Mouse (Mus musculus) neural tube, embryonic 13.5 days (tissue): ENCODE results near the gene Fam192a. TPM values are rescaled to one million over a fixed set of nuclear protein-coding genes. Genes with fewer than 3 reads are reported as not detected.

ENCODE experiments used
- ATAC-seq: fragments of 200-750 bp; cut with Nextera tagmentation; 2 replicates; pipeline ENCODE4 v1.8.0; 2017; ENCODE audit warnings: low read depth, mild to moderate bottlenecking, moderate TSS enrichment, moderate library complexity
- H3K27ac ChIP-seq: fragments of 300-500 bp; sonication (generic); replicated peaks from 2 replicates; pipeline ENCODE4 v1.5.1; 2015; ENCODE audit warnings: moderate library complexity, mild to moderate bottlenecking, inconsistent platforms
- H3K27me3 ChIP-seq: fragments of 300-500 bp; sonication (generic); 2 replicates; pipeline ENCODE4 v1.6.1; 2015; ENCODE audit warnings: mild to moderate bottlenecking, inconsistent platforms
- H3K36me3 ChIP-seq: fragments of 300-500 bp; sonication (generic); 2 replicates; pipeline ENCODE4 v1.6.1; 2015; ENCODE audit warnings: mild to moderate bottlenecking, inconsistent platforms
- H3K4me1 ChIP-seq: fragments of 300-500 bp; sonication (generic); replicated peaks from 2 replicates; pipeline ENCODE4 v1.6.1; 2015; ENCODE audit warnings: inconsistent platforms
- H3K4me2 ChIP-seq: fragments of 300-500 bp; sonication (generic); 2 replicates; pipeline ENCODE4 v1.6.1; 2015; ENCODE audit warnings: inconsistent platforms, mild to moderate bottlenecking, moderate library complexity
- H3K4me3 ChIP-seq: fragments of 300-500 bp; sonication (generic); 2 replicates; pipeline ENCODE4 v1.5.1; 2015; ENCODE audit warnings: mild to moderate bottlenecking, inconsistent platforms
- H3K9ac ChIP-seq: fragments of 300-500 bp; sonication (generic); 2 replicates; pipeline ENCODE4 v1.6.1; 2015; ENCODE audit warnings: moderate library complexity, mild to moderate bottlenecking, inconsistent platforms
- H3K9me3 ChIP-seq: fragments of 300-500 bp; sonication (generic); 2 replicates; pipeline ENCODE4 v1.6.1; 2016; ENCODE audit warnings: inconsistent platforms
- WGBS: fragments of 180-500 bp; shearing (Covaris S2); methylation state at CpG from one replicate; pipeline ENCODE4 v1.1.7; 2015; 5-methylcytosine and 5-hydroxymethylcytosine counted together
- polyA plus RNA-seq: library from polyadenylated mRNA; unstranded; fragments of >200 nt; fragmentation: Nextera tagmentation; extraction: Ambion mirVana; gene quantifications from 2 replicates; pipeline ENCODE4 v1.2.1, GENCODE M21; 2015

Gene Fam192a
- polyA plus RNA-seq, 1 experiment from 2014 or later = 80.5 TPM

DNA sequence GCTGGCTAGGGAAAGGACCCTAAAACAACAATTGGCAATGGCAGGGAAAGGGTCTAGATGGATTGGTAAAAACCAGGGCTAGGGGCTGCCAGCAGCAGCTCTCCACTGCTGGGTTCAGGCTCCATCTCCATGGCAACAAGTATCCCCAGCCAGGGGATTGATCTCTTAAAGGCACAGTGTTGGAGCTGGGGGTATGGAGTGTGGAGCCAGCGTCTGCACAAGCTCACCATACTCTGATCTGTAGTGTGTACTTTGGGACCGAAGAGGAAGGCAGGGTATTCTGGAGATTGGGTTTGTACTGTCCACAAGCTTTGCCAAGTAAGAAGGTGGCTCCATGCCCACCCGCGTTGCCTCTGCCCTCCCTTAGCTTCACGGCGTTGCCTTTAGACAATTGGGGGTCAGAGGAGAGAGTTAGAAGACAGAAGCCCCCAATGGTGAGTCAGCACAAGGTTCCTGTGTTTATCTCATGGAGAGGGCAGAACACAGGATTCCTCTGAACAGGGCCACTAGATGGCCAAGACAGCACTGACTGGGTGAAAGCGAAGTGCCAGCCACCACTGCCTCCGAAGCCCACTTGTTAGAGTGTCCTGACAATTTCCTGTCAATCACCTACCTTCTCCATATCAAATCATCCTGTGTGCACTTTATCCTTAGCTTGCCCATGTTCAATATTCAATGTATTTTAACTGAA, 34.5 kb downstream of the Fam192a start:
- peak overlapping the region; percentile 87 for H3K27ac ChIP-seq
- H3K36me3 ChIP-seq = peaks cover 7% of the 10 kb centered on the region; the same call in 1 of the 2 replicates
- 0 out of 2 replicates have a peak, but pooled peaks cover 3% of the 10 kb centered on the region for H3K27me3 ChIP-seq
- H3K9ac ChIP-seq = peak overlapping the region; percentile 50; the same call in 1 of the 2 replicates
- WGBS = 52% methylated on average over 8 of the region's 8 CpGs
- no peaks in the 10 kb centered on the region for H3K9me3 ChIP-seq
- H3K4me2 ChIP-seq = peak overlapping the region; percentile 33
- H3K4me3 ChIP-seq = no peak overlapping the region
- peaks cover 38% of the 10 kb centered on the region for H3K4me1 ChIP-seq
- ATAC-seq = peak; percentile 95

DNA sequence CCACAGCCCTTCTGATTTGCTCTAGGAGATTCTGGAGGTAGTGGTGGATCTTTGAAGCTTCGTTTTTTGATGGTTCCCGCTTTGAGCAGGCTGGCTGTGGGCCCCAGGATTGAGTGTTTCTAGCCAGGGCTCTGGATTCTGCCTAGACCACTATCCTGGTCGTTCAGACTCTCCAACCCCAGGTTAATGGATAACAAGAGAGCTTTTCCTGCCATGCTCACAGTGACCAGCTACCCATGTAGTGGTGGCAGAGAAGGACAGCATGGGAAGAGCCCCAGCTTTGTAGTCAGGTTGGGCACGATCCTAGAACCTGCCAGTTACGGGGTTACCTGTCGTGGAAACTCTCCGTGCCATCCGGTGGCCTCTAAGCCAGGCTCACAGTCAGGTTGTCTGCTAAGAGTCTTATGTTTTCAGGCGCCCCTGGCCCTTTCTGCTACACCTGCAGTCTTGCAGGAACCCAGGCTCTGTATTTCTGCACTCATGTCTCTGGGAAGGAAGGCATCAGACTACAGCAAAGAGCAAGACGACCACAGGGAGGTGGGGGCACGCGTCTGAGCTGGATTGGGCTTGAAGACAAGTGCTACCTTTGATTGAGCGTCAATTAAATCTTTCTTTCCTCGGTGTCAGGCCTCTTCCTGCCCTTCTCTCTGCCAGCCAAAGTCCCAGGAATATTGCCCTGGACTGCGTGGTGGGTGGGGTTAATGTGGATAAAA, 35.2 kb downstream of the Fam192a start:
- no peaks in the 10 kb centered on the region for H3K9me3 ChIP-seq
- no peak overlapping the region for H3K4me3 ChIP-seq
- WGBS = 37% methylated on average over 15 of the region's 15 CpGs
- H3K4me2 ChIP-seq = peak overlapping the region; percentile 33
- peak overlapping the region; percentile 50; the same call in 1 of the 2 replicates for H3K9ac ChIP-seq
- 0 out of 2 replicates have a peak, but pooled peaks cover 3% of the 10 kb centered on the region for H3K27me3 ChIP-seq
- H3K27ac ChIP-seq = peak overlapping the region; percentile 87
- peak; percentile 25 for ATAC-seq
- H3K4me1 ChIP-seq = peaks cover 43% of the 10 kb centered on the region
- H3K36me3 ChIP-seq = 0 out of 2 replicates have a peak, but pooled peaks cover under 1% of the 10 kb centered on the region

DNA sequence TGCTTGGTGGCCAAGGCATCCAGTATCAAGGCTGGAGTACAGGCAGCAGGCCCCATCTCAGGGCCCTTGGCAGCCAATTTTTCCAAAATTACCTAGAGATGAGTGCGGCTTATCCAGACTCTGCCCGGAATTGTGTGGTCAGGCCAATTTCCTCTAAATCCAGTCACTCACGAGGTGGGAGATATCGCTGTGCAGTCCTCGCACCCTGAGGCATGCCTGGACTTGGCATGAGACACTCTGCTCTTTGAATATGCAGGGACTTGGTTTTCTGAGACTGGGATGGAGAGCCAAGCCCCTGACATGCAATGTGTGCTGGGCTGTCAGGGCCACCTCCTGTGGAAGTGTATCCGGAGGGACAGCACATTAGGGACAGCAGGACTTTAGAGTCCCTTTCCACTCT, 35.8 kb downstream of the Fam192a start:
- WGBS = 70% methylated on average over 6 of the region's 6 CpGs
- H3K4me3 ChIP-seq = no peak overlapping the region
- no peaks in the 10 kb centered on the region for H3K36me3 ChIP-seq
- H3K9ac ChIP-seq = peak overlapping the region; percentile 50; the same call in 1 of the 2 replicates
- peaks cover 49% of the 10 kb centered on the region for H3K4me1 ChIP-seq
- no peaks in the 10 kb centered on the region for H3K9me3 ChIP-seq
- no peak overlapping the region for H3K4me2 ChIP-seq
- H3K27ac ChIP-seq = peak overlapping the region; percentile 87; the same call in 1 of the 2 replicates
- H3K27me3 ChIP-seq = 0 out of 2 replicates have a peak, but pooled peaks cover 3% of the 10 kb centered on the region
- no peak for ATAC-seq

DNA sequence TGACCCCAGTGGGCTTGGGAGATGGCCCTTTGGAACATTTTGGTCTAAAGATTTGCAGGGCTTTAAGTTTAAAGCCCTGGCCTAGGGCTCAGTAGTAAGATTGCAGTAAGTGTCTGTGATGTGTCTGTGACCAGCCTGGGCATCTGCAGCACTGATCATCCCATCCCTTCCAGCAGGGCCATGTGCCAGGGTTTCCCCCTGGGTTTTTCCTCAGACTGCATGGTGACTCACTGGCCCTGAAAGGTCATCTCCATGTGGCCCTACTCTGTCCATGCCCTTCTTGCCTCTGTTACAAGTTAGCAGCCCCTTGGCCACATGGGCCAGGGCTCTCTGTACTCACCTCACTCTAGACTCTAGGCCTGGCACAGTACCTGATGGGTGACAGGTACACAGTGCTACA, 37.4 kb downstream of the Fam192a start:
- H3K4me1 ChIP-seq = peaks cover 54% of the 10 kb centered on the region
- no peak overlapping the region for H3K4me3 ChIP-seq
- no peak for ATAC-seq
- no peaks in the 10 kb centered on the region for H3K36me3 ChIP-seq
- no peak overlapping the region for H3K27ac ChIP-seq
- no peak overlapping the region for H3K9ac ChIP-seq
- no peaks in the 10 kb centered on the region for H3K9me3 ChIP-seq
- 0 out of 2 replicates have a peak, but pooled peaks cover 3% of the 10 kb centered on the region for H3K27me3 ChIP-seq
- H3K4me2 ChIP-seq = no peak overlapping the region

DNA sequence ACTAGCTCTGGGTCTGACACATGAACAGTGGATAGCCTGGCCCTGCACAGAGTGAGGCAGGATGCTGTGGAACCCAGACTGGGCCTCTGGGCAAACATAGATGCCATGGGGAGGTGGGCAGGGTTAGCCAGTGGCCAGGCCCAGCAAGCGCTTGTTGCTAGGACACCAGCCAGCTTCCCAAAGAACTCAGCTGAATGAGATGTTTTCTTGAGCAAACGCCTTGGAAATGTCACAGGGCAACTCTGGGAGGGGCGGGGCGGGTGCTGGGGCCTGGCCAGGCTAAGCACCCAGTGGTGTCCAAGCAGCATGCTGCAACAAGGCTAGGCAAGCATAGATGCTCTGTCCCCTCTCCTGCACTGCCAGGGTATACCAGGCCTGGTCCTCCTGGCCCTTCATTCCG, 40.5 kb downstream of the Fam192a start:
- ATAC-seq = peak; percentile 88
- peaks cover 33% of the 10 kb centered on the region for H3K4me1 ChIP-seq
- H3K4me3 ChIP-seq = no peak overlapping the region
- H3K9me3 ChIP-seq = no peaks in the 10 kb centered on the region
- H3K27ac ChIP-seq = peak overlapping the region; percentile 38; the same call in 1 of the 2 replicates
- no peak overlapping the region for H3K9ac ChIP-seq
- no peak overlapping the region for H3K4me2 ChIP-seq
- H3K36me3 ChIP-seq = no peaks in the 10 kb centered on the region
- peaks cover 3% of the 10 kb centered on the region; the same call in 1 of the 2 replicates for H3K27me3 ChIP-seq
- 15% methylated on average over 5 of the region's 5 CpGs for WGBS

DNA sequence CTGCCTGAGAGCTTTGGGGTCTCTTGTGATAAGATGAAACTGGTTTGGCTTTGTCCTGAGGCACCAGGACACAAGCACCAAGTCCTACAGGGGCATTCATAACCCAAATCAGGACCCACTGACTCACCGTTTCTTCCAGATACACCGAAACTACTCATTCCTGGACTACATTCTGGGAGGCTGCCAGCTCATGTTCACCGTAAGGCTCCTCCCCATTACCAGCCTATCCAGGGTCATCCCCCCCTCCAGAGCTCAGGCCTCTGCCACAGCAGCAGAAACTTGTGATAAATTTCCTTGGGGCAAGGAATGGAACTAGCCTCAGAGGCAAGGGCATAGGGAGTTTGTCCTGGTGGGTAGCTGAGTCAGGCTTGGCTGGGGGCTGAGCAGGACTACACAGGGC, 44.5 kb downstream of the Fam192a start:
- Histone ChIP-seq H3K27me3 (peaks cover 4% of the 10 kb centered on the region; the same call in 1 of the 2 replicates), H3K9me3 (no peaks in the 10 kb centered on the region), H3K4me1 (peaks cover 27% of the 10 kb centered on the region), H3K4me2 (no peak overlapping the region), H3K27ac (no peak overlapping the region), H3K36me3 (no peaks in the 10 kb centered on the region), H3K9ac (no peak overlapping the region), H3K4me3 (no peak overlapping the region)
- no peak for ATAC-seq
- WGBS = 82% methylated on average over 3 of the region's 3 CpGs

DNA sequence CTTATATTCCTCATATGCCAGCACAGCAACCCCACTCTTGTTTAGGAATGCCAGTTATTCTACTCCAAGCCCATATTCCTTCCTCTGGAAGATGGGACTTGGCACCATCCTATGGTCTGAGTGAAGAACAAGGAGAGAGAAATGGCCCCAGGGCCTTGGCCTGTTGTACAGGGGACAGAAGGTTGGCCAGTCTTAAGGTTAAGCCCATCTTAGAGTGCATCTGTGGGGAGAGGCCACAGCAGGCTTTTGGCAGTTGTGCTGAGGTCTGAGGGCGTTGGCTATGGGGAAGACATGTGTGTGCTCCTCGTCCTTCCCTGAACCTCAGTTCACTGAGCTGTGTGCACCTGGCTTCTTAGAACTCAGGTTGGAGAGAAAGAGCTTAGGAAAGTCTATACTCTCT, 49.1 kb downstream of the Fam192a start:
- no peak overlapping the region for H3K9ac ChIP-seq
- H3K4me1 ChIP-seq = peaks cover 40% of the 10 kb centered on the region
- ATAC-seq = no peak
- no peaks in the 10 kb centered on the region for H3K36me3 ChIP-seq
- peaks cover 4% of the 10 kb centered on the region; the same call in 1 of the 2 replicates for H3K27me3 ChIP-seq
- H3K4me3 ChIP-seq = no peak overlapping the region
- no peak overlapping the region for H3K4me2 ChIP-seq
- WGBS = 80% methylated on average over 2 of the region's 2 CpGs
- no peaks in the 10 kb centered on the region for H3K9me3 ChIP-seq
- 0 out of 2 replicates have a peak overlapping the region, but pooled peaks have one; percentile 76 for H3K27ac ChIP-seq

DNA sequence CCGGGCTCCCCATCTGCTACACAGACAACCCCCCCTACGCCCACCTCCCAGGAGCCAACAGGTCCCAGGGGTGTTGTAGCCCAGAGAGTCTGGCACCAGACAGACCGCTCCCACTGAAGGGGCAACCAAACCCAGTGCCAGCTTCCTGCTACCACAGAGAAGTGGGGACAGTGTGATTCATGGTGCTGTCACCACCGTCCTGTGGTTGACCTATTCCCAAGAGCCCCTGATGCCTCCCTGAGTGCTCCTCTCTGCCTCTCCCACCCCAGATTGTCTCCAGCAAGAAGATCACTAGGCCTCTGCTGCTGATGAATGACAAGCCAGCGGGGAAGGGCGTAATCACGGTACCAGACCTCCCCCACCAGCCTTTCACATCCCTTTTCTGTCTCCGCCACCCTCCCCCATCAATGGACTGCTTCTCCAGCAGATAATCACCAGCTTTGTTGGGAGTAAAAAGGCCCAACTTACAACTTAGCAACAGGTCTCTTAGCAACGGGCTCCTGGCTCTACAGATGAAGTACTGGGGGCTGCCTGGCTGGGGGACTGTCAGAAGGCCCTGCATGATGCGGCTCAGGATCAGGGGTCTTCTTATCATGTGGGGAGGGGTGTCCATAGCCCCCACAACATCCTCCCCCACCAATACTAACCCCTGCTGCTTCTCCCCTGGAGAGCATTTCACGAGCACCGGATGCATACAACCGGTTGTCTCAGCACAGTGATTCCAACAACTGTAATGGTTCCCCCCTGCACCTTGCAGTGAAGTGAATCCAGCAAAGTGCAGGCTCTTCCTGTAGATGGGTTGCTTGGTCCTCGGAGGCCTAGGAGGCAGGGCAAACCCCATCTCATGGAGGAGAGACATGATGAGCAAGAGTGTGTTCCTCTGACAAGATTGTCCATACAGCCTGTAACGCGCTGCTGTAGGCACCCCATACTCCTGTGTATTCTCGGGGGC, 50.0 kb downstream of the Fam192a start:
- H3K27me3 ChIP-seq = peaks cover 4% of the 10 kb centered on the region; the same call in 1 of the 2 replicates
- 27% methylated on average over 17 of the region's 17 CpGs for WGBS
- no peaks in the 10 kb centered on the region for H3K36me3 ChIP-seq
- peak overlapping the region; percentile 79 for H3K27ac ChIP-seq
- H3K9ac ChIP-seq = no peak overlapping the region
- peaks cover 40% of the 10 kb centered on the region for H3K4me1 ChIP-seq
- no peaks in the 10 kb centered on the region for H3K9me3 ChIP-seq
- no peak overlapping the region for H3K4me2 ChIP-seq
- peak; percentile 91 for ATAC-seq
- H3K4me3 ChIP-seq = no peak overlapping the region

DNA sequence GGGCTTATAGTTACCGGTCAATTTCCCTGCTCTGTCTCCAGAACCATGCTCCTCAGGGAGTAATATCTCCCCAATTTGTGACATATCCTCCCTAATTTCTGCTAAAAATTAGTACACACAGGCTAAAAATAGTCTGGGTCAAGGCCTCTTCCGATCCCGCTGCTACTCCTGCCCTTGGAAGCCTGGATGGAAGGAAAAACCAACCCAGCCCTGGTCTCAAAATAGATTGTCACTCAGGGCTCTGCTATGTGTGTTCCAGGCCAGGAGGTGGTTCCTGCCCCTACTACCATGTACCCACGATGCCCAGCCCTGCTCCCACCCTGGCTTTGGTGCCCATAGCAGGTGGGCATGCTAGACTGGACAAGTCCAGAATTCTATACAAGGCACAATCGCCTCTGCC, 51.8 kb downstream of the Fam192a start:
- Histone ChIP-seq H3K36me3 (no peaks in the 10 kb centered on the region), H3K9ac (no peak overlapping the region), H3K27me3 (peaks cover 4% of the 10 kb centered on the region; the same call in 1 of the 2 replicates), H3K9me3 (no peaks in the 10 kb centered on the region), H3K4me3 (no peak overlapping the region), H3K27ac (0 out of 2 replicates have a peak overlapping the region, but pooled peaks have one; percentile 18), H3K4me1 (peaks cover 44% of the 10 kb centered on the region), H3K4me2 (no peak overlapping the region)
- ATAC-seq = no peak
- 84% methylated on average over 5 of the region's 5 CpGs for WGBS

DNA sequence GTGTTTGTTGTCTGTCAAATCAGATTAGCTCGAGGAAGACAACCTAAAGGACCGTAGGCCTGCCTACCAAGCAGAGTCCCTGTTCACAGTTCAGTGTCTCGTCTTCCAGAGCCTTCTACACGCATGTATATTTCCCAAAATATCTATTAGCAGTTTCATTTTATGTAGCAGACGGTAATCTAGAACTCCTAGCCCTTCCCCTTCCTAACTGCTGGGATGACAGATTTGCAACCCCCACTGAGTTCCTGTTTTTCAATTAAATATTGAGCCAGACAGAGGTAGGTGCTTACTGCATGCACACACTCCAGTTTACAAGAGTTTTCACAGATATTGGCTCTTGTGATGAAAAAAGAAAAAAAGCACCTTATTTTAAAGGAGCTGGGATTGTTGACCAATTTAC, 52.3 kb downstream of the Fam192a start:
- H3K9ac ChIP-seq = no peak overlapping the region
- WGBS = 66% methylated on average over 5 of the region's 5 CpGs
- peak overlapping the region; percentile 18; the same call in 1 of the 2 replicates for H3K27ac ChIP-seq
- H3K9me3 ChIP-seq = no peaks in the 10 kb centered on the region
- no peak overlapping the region for H3K4me2 ChIP-seq
- H3K4me1 ChIP-seq = peaks cover 44% of the 10 kb centered on the region
- no peak for ATAC-seq
- no peak overlapping the region for H3K4me3 ChIP-seq
- no peaks in the 10 kb centered on the region for H3K36me3 ChIP-seq
- peaks cover 4% of the 10 kb centered on the region; the same call in 1 of the 2 replicates for H3K27me3 ChIP-seq

DNA sequence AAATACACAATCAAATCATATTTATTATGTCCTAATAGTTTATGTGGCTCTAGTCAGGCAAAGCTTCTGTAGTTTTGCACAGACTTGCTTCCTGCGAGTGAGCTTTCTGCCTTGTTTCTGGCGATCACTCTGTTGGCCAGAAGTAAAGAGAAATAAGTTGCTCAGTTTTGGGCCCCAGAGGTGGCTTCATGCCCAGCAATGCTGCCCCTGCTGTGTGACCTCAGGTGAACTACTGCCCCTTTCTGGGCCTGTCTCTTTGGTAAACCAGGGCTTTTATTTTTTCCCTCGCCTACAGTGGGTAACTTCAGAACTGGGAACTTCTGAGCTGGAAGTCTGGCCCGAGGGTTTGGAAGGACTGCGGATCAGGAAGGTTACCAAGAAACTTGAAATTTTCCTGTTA, 52.8 kb downstream of the Fam192a start:
- Histone ChIP-seq H3K36me3 (no peaks in the 10 kb centered on the region), H3K9ac (no peak overlapping the region), H3K4me2 (no peak overlapping the region), H3K27me3 (peaks cover 4% of the 10 kb centered on the region; the same call in 1 of the 2 replicates), H3K4me3 (no peak overlapping the region), H3K27ac (0 out of 2 replicates have a peak overlapping the region, but pooled peaks have one; percentile 18), H3K4me1 (peaks cover 44% of the 10 kb centered on the region), H3K9me3 (no peaks in the 10 kb centered on the region)
- WGBS = 80% methylated on average over 5 of the region's 5 CpGs
- no peak for ATAC-seq
